In genomic region chr4:131046969-131047650, GRCm38 (mm10) we compare ENCODE assay signal across 19 mouse cellular contexts.
DNase-seq lines count a peak whose midpoint lies in the region; ATAC-seq and TF ChIP-seq lines count a peak whose summit lies in the region.
"Had no signal": no experiment of that assay in that cellular context is flagged by ENCODE, and none has a peak within 500 bp of the region (broad histone marks: within the 10 kb centered on the region; RNA-seq: fewer than 3 reads in every experiment).

No protein-coding gene starts in this region.

- TF ChIP-seq POLR2A in thymus, adult 2 months (IDR thresholded peaks at IDR 0.05; ENCODE audit: control insufficient read depth, extremely low read depth, insufficient read depth, low read length, poor library complexity): no peak

- H3K4me2 ChIP-seq in forebrain, embryonic 13.5 days: no peak overlapping the region
- H3K4me2 ChIP-seq: hindbrain, embryonic 14.5 days; limb, embryonic 12.5 days had no signal

- H3K9ac ChIP-seq in forebrain, embryonic 13.5 days: no peak overlapping the region
- H3K9ac ChIP-seq: hindbrain, embryonic 14.5 days; limb, embryonic 12.5 days; liver, embryonic 14.5 days had no signal

- H3K27ac ChIP-seq in layer of hippocampus, adult 2 months: peak overlapping the region; percentile 14; the same call in 1 of the 2 replicates
- peak overlapping the region; percentile 8; the same call in 1 of the 2 replicates for H3K27ac ChIP-seq in forebrain, embryonic 13.5 days
- H3K27ac ChIP-seq in thymus, adult 2 months (ENCODE audit: control insufficient read depth, insufficient read depth, low read length): no peak overlapping the region
- H3K27ac ChIP-seq: hindbrain, embryonic 14.5 days; limb, embryonic 12.5 days; liver, embryonic 14.5 days had no signal

- DNase-seq in layer of hippocampus, adult 2 months (ENCODE audit: low spot score in 2 of 2): peak in 1 of 2 experiments; percentile 8
- no peak for DNase-seq in layer of hippocampus, adult 9-10 months (ENCODE audit: low spot score)
- DNase-seq in left cerebral cortex, adult 18-20 months (ENCODE audit: low spot score in 2 of 2): peak; percentile 55 to 66
- DNase-seq in right cerebral cortex, postnatal 14 days: peak; percentile 24
- no peak for DNase-seq in urinary bladder, adult 2 months (ENCODE audit: low spot score)
- DNase-seq in thymus, adult 2 months: no peak
- no peak for DNase-seq in cerebellum, adult 11 months
- DNase-seq: adrenal gland, adult 2 months; B cell, adult 2 months; cerebellum, adult 9-10 months; heart, adult 11 months; kidney, adult 18-20 months; kidney, postnatal 25 days had no signal

- H3K36me3 ChIP-seq in forebrain, embryonic 13.5 days (ENCODE audit: poor library complexity, severe bottlenecking): no peaks in the 10 kb centered on the region
- H3K36me3 ChIP-seq in thymus, adult 2 months (ENCODE audit: control insufficient read depth, insufficient read depth, low read length): no peaks in the 10 kb centered on the region
- H3K36me3 ChIP-seq: limb, embryonic 12.5 days had no signal

- TF ChIP-seq CTCF in layer of hippocampus, adult 2 months (conservative IDR thresholded peaks at IDR 0.05): no peak
- no peak for TF ChIP-seq CTCF in thymus, adult 2 months (IDR thresholded peaks at IDR 0.05; ENCODE audit: borderline replicate concordance, control insufficient read depth, extremely low read depth, insufficient read depth, low read length, poor library complexity)

- peaks cover 26% of the 10 kb centered on the region for H3K4me1 ChIP-seq in forebrain, embryonic 13.5 days
- H3K4me1 ChIP-seq in thymus, adult 2 months (replicated peaks; ENCODE audit: control insufficient read depth, insufficient read depth, low read length): no peaks in the 10 kb centered on the region
- H3K4me1 ChIP-seq: limb, embryonic 12.5 days; megakaryocyte, embryonic 14.5 days had no signal

- H3K4me3 ChIP-seq in layer of hippocampus, adult 2 months: no peak overlapping the region
- H3K4me3 ChIP-seq in forebrain, embryonic 13.5 days: no peak overlapping the region
- no peak overlapping the region for H3K4me3 ChIP-seq in thymus, adult 2 months (ENCODE audit: control insufficient read depth, insufficient read depth, low read length)
- H3K4me3 ChIP-seq: limb, embryonic 12.5 days; megakaryocyte, embryonic 14.5 days had no signal

- no peaks in the 10 kb centered on the region for H3K9me3 ChIP-seq in forebrain, embryonic 13.5 days (replicated peaks)
- H3K9me3 ChIP-seq: limb, embryonic 12.5 days had no signal

- no peak for ATAC-seq in forebrain, embryonic 13.5 days
- ATAC-seq: lung, postnatal 0 days had no signal

- H3K27me3 ChIP-seq in forebrain, embryonic 13.5 days: no peaks in the 10 kb centered on the region
- no peaks in the 10 kb centered on the region for H3K27me3 ChIP-seq in thymus, adult 2 months (ENCODE audit: control insufficient read depth, insufficient read depth, low read length)

- 68% methylated on average over 12 of the region's 12 CpGs for WGBS in forebrain, embryonic 13.5 days
- 59% methylated on average over 12 of the region's 12 CpGs for WGBS in thymus, adult 2 months

Comparison
In these comparisons a context has a peak if more than half of its experiments do, and no peak if none do; other contexts are left out.
1. DNase-seq: peak in left cerebral cortex, adult 18-20 months (2 of 2) and right cerebral cortex, postnatal 14 days (single experiment); none in layer of hippocampus, adult 9-10 months (single experiment), urinary bladder, adult 2 months (single experiment), thymus, adult 2 months (single experiment) and cerebellum, adult 11 months (single experiment).